Mouse (Mus musculus) ES-E14 (cell line): ENCODE measurements around the gene Ina. TPM values are rescaled to one million over a fixed set of nuclear protein-coding genes. Genes with fewer than 3 reads are reported as not detected.
A peak's percentile ranks its signal among the peaks of the same experiment; 100 is the strongest.
"Not testable (repeated sequence)": the region's sequence is repeated elsewhere in the genome, so short reads cannot be mapped to it uniquely, and the experiment has no call there.

ENCODE experiments used
- DNase-seq: peaks from one replicate; pipeline ENCODE4 v3.0.0-alpha.2; 2013; ENCODE audit warnings: low read depth, low spot score
- H3K27ac ChIP-seq: 2 replicates; pipeline ENCODE4 v1.5.1; 2012; ENCODE audit warnings: low read depth, mild to moderate bottlenecking, low read length, moderate library complexity, mixed read lengths; ENCODE audit not compliant: poor library complexity, insufficient read depth, severe bottlenecking
- H3K36me3 ChIP-seq: 2 replicates; pipeline ENCODE4 v1.6.1; 2012; ENCODE audit warnings: mild to moderate bottlenecking, low read length, moderate library complexity, mixed read lengths; ENCODE audit not compliant: control insufficient read depth, poor library complexity, insufficient read depth, severe bottlenecking
- H3K4me1 ChIP-seq, 2 experiments: fragments of 150-350 bp in 1 of 2; sonication (generic) in 1 of 2; 2 replicates each; pipeline ENCODE4 v1.6.1; 2012; ENCODE audit warnings: low read length in 2 of 2, mild to moderate bottlenecking in 1 of 2, mixed read lengths in 1 of 2; ENCODE audit not compliant: control insufficient read depth in 2 of 2, insufficient read depth in 2 of 2, poor library complexity in 1 of 2
- H3K4me3 ChIP-seq, 2 experiments: fragments of 150-350 bp in 1 of 2; sonication (generic) in 1 of 2; 2 replicates each; pipeline ENCODE4 v1.5.1; 2012; ENCODE audit warnings: low read length in 2 of 2, low read depth in 1 of 2, mild to moderate bottlenecking in 1 of 2, mixed read lengths in 1 of 2; ENCODE audit not compliant: insufficient read depth in 1 of 2, poor library complexity in 1 of 2, severe bottlenecking in 1 of 2
- H3K9ac ChIP-seq: 2 replicates; pipeline ENCODE4 v1.6.1; 2012; ENCODE audit warnings: low read depth, mild to moderate bottlenecking, low read length, mixed read lengths; ENCODE audit not compliant: poor library complexity, insufficient read depth, severe bottlenecking
- H3K9me3 ChIP-seq: fragments of 150-350 bp; sonication (generic); 2 replicates; pipeline ENCODE4 v1.6.1; 2012; ENCODE audit warnings: low read depth, mild to moderate bottlenecking, low read length; ENCODE audit not compliant: control insufficient read depth, insufficient read depth
- CHD2 ChIP-seq: IDR thresholded peaks from 2 replicates; pipeline ENCODE4 v1.6.1; 2014; ENCODE audit warnings: mild to moderate bottlenecking, low read depth, low read length, inconsistent platforms
- HCFC1 ChIP-seq: IDR thresholded peaks from 2 replicates; pipeline ENCODE4 v1.6.1; 2012; ENCODE audit warnings: low read length, inconsistent platforms, borderline replicate concordance; ENCODE audit not compliant: insufficient read depth
- MAFK ChIP-seq: IDR thresholded peaks from 2 replicates; pipeline ENCODE4 v1.6.1; 2014; ENCODE audit warnings: mild to moderate bottlenecking, low read depth, low read length, inconsistent platforms; ENCODE audit not compliant: insufficient read depth
- ZC3H11A ChIP-seq: IDR thresholded peaks from 2 replicates; pipeline ENCODE4 v1.6.1; 2012; ENCODE audit warnings: low read depth, mild to moderate bottlenecking, inconsistent platforms, low read length, borderline replicate concordance
- ZNF384 ChIP-seq: IDR thresholded peaks from 2 replicates; pipeline ENCODE4 v1.6.1; 2012; ENCODE audit warnings: low read depth, low read length, inconsistent platforms
- in situ Hi-C, 2 experiments: fragments of 600-800 bp; cut with MboI; formaldehyde crosslinking; loops; one replicate each; pipeline ENCODE4 v1.15.1; 2025; ENCODE audit warnings: low sequenced_read_pairs in 2 of 2, inconsistent platforms in 1 of 2; ENCODE audit not compliant: unreplicated experiment in 2 of 2
- total RNA-seq: library from RNA; depleted of rRNA; stranded (reverse); fragments of 300-350 nt; gene quantifications from 2 replicates; pipeline ENCODE4 v1.2.3, GENCODE M21; 2012

The Ina gene
- total RNA-seq, 1 experiment = 9.8 TPM

DNA sequence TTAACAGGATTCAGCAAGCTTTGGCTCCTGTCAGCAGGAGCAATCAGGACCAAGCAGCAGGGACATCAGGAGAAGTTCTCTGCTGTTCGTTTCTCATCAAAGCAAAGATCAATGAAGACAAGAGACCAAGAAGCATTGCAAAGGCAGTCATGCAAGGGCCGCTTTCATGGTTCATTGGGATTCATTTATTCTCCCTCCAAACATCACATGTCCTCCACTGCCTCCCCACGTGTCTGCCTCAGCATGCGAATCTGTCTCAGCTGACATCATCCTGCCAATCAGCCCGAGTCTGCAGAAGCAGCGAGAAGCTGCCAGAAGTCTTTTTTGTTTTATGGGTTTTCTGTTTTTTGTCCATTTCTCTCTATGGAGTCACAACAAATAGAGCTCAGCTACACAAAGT lies 37.0 kb upstream of the Ina start:
- DNase-seq = no peak
- no peak overlapping the region for H3K9ac ChIP-seq
- H3K4me1 ChIP-seq = peaks cover 0 to 11% of the 10 kb centered on the region in 2 experiments; a peak in 2 of 4 replicates
- no peaks in the 10 kb centered on the region for H3K9me3 ChIP-seq
- H3K27ac ChIP-seq = no peak overlapping the region
- TF ChIP-seq MAFK (no peak), HCFC1 (no peak), ZNF384 (no peak), CHD2 (no peak), ZC3H11A (no peak)
- no peak overlapping the region for H3K4me3 ChIP-seq
- no peaks in the 10 kb centered on the region for H3K36me3 ChIP-seq
- in situ Hi-C loops = no loop called here

DNA sequence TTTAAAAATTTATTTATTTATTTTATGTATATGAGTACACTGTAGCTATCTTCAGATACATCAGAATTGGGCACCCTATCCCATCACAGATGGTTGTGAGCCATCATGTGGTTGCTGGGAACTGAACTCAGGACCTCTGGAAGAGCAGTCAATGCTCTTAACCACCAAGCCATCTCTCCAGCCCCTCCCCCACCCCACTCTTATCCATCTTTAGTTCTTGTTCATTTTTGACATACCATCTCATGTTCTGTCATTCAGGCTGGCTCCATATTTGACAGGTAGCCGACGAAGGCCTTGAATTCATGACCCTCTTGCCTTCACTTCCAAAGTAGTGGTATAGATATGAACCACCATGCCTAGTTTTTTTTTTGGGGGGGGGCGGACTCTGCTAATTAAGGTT lies 36.4 kb upstream of the Ina start:
- H3K4me1 ChIP-seq, H3K4me3 ChIP-seq, in situ Hi-C loops, H3K27ac ChIP-seq, H3K36me3 ChIP-seq, DNase-seq, H3K9ac ChIP-seq, H3K9me3 ChIP-seq: not testable (repeated sequence)

- in situ Hi-C loops = no loop called here
- TF ChIP-seq CHD2 (no peak), HCFC1 (no peak), MAFK (no peak), ZNF384 (no peak), ZC3H11A (no peak)
- no peak overlapping the region for H3K9ac ChIP-seq
- H3K4me1 ChIP-seq = peaks cover 8 to 9% of the 10 kb centered on the region in 2 experiments; a peak in 3 of 4 replicates
- H3K9me3 ChIP-seq = no peaks in the 10 kb centered on the region
- no peak overlapping the region for H3K4me3 ChIP-seq
- no peak for DNase-seq
- H3K27ac ChIP-seq = no peak overlapping the region
- H3K36me3 ChIP-seq = no peaks in the 10 kb centered on the region
Observed at GRCm38 (mm10) chr19:46978920-46979780, 35.3 kb upstream of the Ina start.

GRCm38 (mm10) chr19:46979781-46980105 lies 34.8 kb upstream of the Ina start:
- Histone ChIP-seq H3K9ac (no peak overlapping the region), H3K4me1 (peaks cover 8 to 12% of the 10 kb centered on the region in 2 experiments; a peak in 3 of 4 replicates), H3K4me3 (no peak overlapping the region), H3K36me3 (no peaks in the 10 kb centered on the region), H3K27ac (no peak overlapping the region), H3K9me3 (no peaks in the 10 kb centered on the region)
- TF ChIP-seq CHD2 (no peak), MAFK (no peak), ZC3H11A (no peak)
- no peak for DNase-seq
- in situ Hi-C loops = loop anchor here in 1 of 2 experiments (10.0 kb wide), 1 partner anchor 215 kb away; the partner anchor contains the start of gene Cnnm2

DNA sequence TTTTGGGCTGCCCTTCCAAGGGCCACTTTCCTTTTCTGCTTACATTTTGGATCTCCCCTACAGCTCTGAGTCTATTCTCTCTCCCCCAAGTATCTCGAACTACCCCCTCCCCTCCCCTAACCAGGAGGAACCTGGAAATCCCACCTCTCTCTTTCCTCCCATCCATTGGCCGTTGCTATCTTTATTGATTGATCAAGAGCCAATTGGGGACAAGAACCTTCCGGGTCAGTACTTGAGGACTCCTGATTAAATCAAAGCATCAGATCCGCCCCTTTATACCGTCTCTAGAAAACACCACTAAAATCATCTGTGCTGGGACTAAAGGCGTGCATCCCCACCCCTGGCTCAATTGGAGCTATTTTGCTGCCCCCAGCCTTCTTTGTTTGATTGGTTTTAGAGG lies 33.0 kb upstream of the Ina start:
- Histone ChIP-seq H3K9ac (no peak overlapping the region), H3K27ac (no peak overlapping the region)
- in situ Hi-C loops = loop anchor here in 1 of 2 experiments (10.0 kb wide), 1 partner anchor 217 kb away; the partner anchor contains the start of gene Cnnm2

More for the DNA sequence above, 33.0 kb upstream of the Ina start:
- Histone ChIP-seq H3K9me3 (no peaks in the 10 kb centered on the region), H3K4me1 (peaks cover 8 to 14% of the 10 kb centered on the region in 2 experiments; a peak in 3 of 4 replicates), H3K36me3 (no peaks in the 10 kb centered on the region), H3K4me3 (peak overlapping the region in 1 of 2 experiments; percentile 12; a peak in 1 of 4 replicates)
- DNase-seq = no peak
- TF ChIP-seq CHD2 (peak; percentile 54; the same call in 1 of the 2 replicates), MAFK (no peak), ZC3H11A (no peak)
